Mouse (Mus musculus): ENCODE results near the gene Gga1. TPM values are rescaled to one million over a fixed set of nuclear protein-coding genes. Genes with fewer than 3 reads are reported as not detected.
A peak's percentile ranks its signal among the peaks of the same experiment; 100 is the strongest.
"Not testable (repeated sequence)": the region's sequence is repeated elsewhere in the genome, so short reads cannot be mapped to it uniquely, and the experiment has no call there.

Gga1 gene
- total RNA-seq, 2 experiments from 2014 or later = 55.2 to 57.2 TPM

- DNase-seq (ENCODE audit: low spot score in 2 of 2) = no peak
Observed at GRCm38 (mm10) chr15:78872021-78872608, 4.9 kb upstream of the Gga1 start.

- DNase-seq (ENCODE audit: low spot score in 2 of 2) = no peak
Observed at GRCm38 (mm10) chr15:78873803-78874435, 3.1 kb upstream of the Gga1 start.

GRCm38 (mm10) chr15:78874989-78875388, 2.0 kb upstream of the Gga1 start:
- no peak for DNase-seq (ENCODE audit: low spot score in 2 of 2)

GRCm38 (mm10) chr15:78875537-78875936, 1.5 kb upstream of the Gga1 start:
- DNase-seq (ENCODE audit: low spot score in 2 of 2) = no peak

GRCm38 (mm10) chr15:78876258-78876696, 713 bp upstream of the Gga1 start:
- DNase-seq (ENCODE audit: low spot score in 2 of 2) = peak; percentile 67 to 71

- no peak for DNase-seq (ENCODE audit: low spot score in 2 of 2)
Observed at GRCm38 (mm10) chr15:78877810-78878390, 910 bp downstream of the Gga1 start.

- not testable (repeated sequence) for DNase-seq (ENCODE audit: low spot score in 2 of 2)
Observed at GRCm38 (mm10) chr15:78878792-78879516, 2.0 kb downstream of the Gga1 start.

- no peak for DNase-seq (ENCODE audit: low spot score in 2 of 2)
Observed at GRCm38 (mm10) chr15:78880432-78880831, 3.4 kb downstream of the Gga1 start.

- DNase-seq (ENCODE audit: low spot score in 2 of 2) = no peak
Observed at GRCm38 (mm10) chr15:78881828-78882227, 4.8 kb downstream of the Gga1 start.

GRCm38 (mm10) chr15:78889401-78889853, 12.4 kb downstream of the Gga1 start:
- no peak for DNase-seq (ENCODE audit: low spot score in 2 of 2)

- DNase-seq (ENCODE audit: low spot score in 2 of 2) = no peak
Observed at GRCm38 (mm10) chr15:78892440-78892839, 15.4 kb downstream of the Gga1 start.

- DNase-seq (ENCODE audit: low spot score in 2 of 2) = no peak
Observed at GRCm38 (mm10) chr15:78894726-78895125, 17.7 kb downstream of the Gga1 start.

- DNase-seq (ENCODE audit: low spot score in 2 of 2) = no peak
Observed at GRCm38 (mm10) chr15:78895741-78896140, 18.8 kb downstream of the Gga1 start.

GRCm38 (mm10) chr15:78896149-78896548, 19.2 kb downstream of the Gga1 start:
- DNase-seq (ENCODE audit: low spot score in 2 of 2) = no peak

- no peak for DNase-seq (ENCODE audit: low spot score in 2 of 2)
Observed at GRCm38 (mm10) chr15:78897488-78897887, 20.5 kb downstream of the Gga1 start.

- no peak for DNase-seq (ENCODE audit: low spot score in 2 of 2)
Observed at GRCm38 (mm10) chr15:78898507-78899001, 21.6 kb downstream of the Gga1 start.

GRCm38 (mm10) chr15:78899409-78899739, 22.4 kb downstream of the Gga1 start, which contains the start of gene Gm49510:
Gm49510 (plus strand) TSS chr15:78899667.
- no peak for DNase-seq (ENCODE audit: low spot score in 2 of 2)

GRCm38 (mm10) chr15:78899740-78900584, 23.0 kb downstream of the Gga1 start, which contains the start of gene Sh3bp1:
Sh3bp1 (plus strand) TSS chr15:78899768.
- DNase-seq (ENCODE audit: low spot score in 2 of 2) = peak; percentile 37 to 67

- DNase-seq (ENCODE audit: low spot score in 2 of 2) = no peak
Observed at GRCm38 (mm10) chr15:78900585-78901421, 23.8 kb downstream of the Gga1 start.

GRCm38 (mm10) chr15:78901422-78901789, 24.4 kb downstream of the Gga1 start:
- no peak for DNase-seq (ENCODE audit: low spot score in 2 of 2)

Measured in adrenal gland, adult 18-20 months (tissue).